Mouse (Mus musculus) adrenal gland, postnatal 10 days (tissue): ENCODE results near the gene Mad1l1. TPM values are rescaled to one million over a fixed set of nuclear protein-coding genes. Genes with fewer than 3 reads are reported as not detected.
A peak's percentile ranks its signal among the peaks of the same experiment; 100 is the strongest.

Experiments used
- DNase-seq: peaks from one replicate; pipeline ENCODE4 v3.0.0; 2021; ENCODE audit warnings: mixed read lengths
- total RNA-seq, 2 experiments: library from RNA; stranded (reverse); gene quantifications; 2 replicates each; pipeline ENCODE4 v1.2.3; 2021

Gene Mad1l1
- total RNA-seq, 2 experiments from 2014 or later: 20.3 to 22.3 TPM

- no peak for DNase-seq
Measured at GRCm38 (mm10) chr5:140135734-140136625, 185.4 kb downstream of the Mad1l1 start.

GRCm38 (mm10) chr5:140134021-140134420, 187.3 kb downstream of the Mad1l1 start:
- DNase-seq: no peak

- no peak for DNase-seq
Measured at GRCm38 (mm10) chr5:140128414-140128981, 192.9 kb downstream of the Mad1l1 start.

GRCm38 (mm10) chr5:140127981-140128380, 193.4 kb downstream of the Mad1l1 start:
- DNase-seq: no peak

GRCm38 (mm10) chr5:140124626-140125025, 196.7 kb downstream of the Mad1l1 start:
- no peak for DNase-seq

- no peak for DNase-seq
Measured at GRCm38 (mm10) chr5:140123640-140124366, 197.5 kb downstream of the Mad1l1 start.

- no peak for DNase-seq
Measured at GRCm38 (mm10) chr5:140123194-140123593, 198.2 kb downstream of the Mad1l1 start.

- DNase-seq: no peak
Measured at GRCm38 (mm10) chr5:140121966-140122365, 199.4 kb downstream of the Mad1l1 start.

- no peak for DNase-seq
Measured at GRCm38 (mm10) chr5:140118921-140119320, 202.4 kb downstream of the Mad1l1 start.

- no peak for DNase-seq
Measured at GRCm38 (mm10) chr5:140117968-140118367, 203.4 kb downstream of the Mad1l1 start.

- peak; percentile 81 for DNase-seq
Measured at GRCm38 (mm10) chr5:140115434-140116271, 205.7 kb downstream of the Mad1l1 start.

- DNase-seq: no peak
Measured at GRCm38 (mm10) chr5:140114512-140115060, 206.8 kb downstream of the Mad1l1 start.

- no peak for DNase-seq
Measured at GRCm38 (mm10) chr5:140113281-140113680, 208.1 kb downstream of the Mad1l1 start.

- no peak for DNase-seq
Measured at GRCm38 (mm10) chr5:140110024-140110423, 211.3 kb downstream of the Mad1l1 start.

- DNase-seq: no peak
Measured at GRCm38 (mm10) chr5:140107907-140108306, 213.4 kb downstream of the Mad1l1 start.

GRCm38 (mm10) chr5:140106051-140106450, 215.3 kb downstream of the Mad1l1 start:
- no peak for DNase-seq

GRCm38 (mm10) chr5:140104891-140105290, 216.5 kb downstream of the Mad1l1 start:
- DNase-seq: no peak

- DNase-seq: no peak
Measured at GRCm38 (mm10) chr5:140102731-140103130, 218.6 kb downstream of the Mad1l1 start.

- no peak for DNase-seq
Measured at GRCm38 (mm10) chr5:140101409-140102009, 219.8 kb downstream of the Mad1l1 start.

GRCm38 (mm10) chr5:140098711-140099110, 222.6 kb downstream of the Mad1l1 start:
- no peak for DNase-seq

GRCm38 (mm10) chr5:140095203-140095602, 226.1 kb downstream of the Mad1l1 start:
- DNase-seq: no peak
